Mouse (Mus musculus) MEL (cell line): ENCODE data around the gene Ylpm1.

Experiments used
- CTCF ChIP-seq, 3 experiments: IDR thresholded peaks in 2 of 3; conservative IDR thresholded peaks in 1 of 3; 2 replicates each; pipeline ENCODE4 v1.5.1; 2011 to 2012; ENCODE audit warnings: low read length in 3 of 3, low read depth in 2 of 3, mild to moderate bottlenecking in 2 of 3, improper control_type of control experiment in 1 of 3, inconsistent platforms in 1 of 3, mixed read lengths in 1 of 3, moderate library complexity in 1 of 3; ENCODE audit not compliant: control insufficient read depth in 1 of 3, insufficient read depth in 1 of 3, poor library complexity in 1 of 3, severe bottlenecking in 1 of 3
- MYC ChIP-seq: IDR thresholded peaks from 2 replicates; pipeline ENCODE4 v1.6.1; 2011; ENCODE audit warnings: low read depth, mild to moderate bottlenecking, low read length, improper control_type of control experiment, moderate library complexity
- TAL1 ChIP-seq: IDR thresholded peaks from 2 replicates; pipeline ENCODE4 v1.6.1; 2012; ENCODE audit warnings: mild to moderate bottlenecking, inconsistent platforms, low read length, moderate library complexity, mixed read lengths

DNA sequence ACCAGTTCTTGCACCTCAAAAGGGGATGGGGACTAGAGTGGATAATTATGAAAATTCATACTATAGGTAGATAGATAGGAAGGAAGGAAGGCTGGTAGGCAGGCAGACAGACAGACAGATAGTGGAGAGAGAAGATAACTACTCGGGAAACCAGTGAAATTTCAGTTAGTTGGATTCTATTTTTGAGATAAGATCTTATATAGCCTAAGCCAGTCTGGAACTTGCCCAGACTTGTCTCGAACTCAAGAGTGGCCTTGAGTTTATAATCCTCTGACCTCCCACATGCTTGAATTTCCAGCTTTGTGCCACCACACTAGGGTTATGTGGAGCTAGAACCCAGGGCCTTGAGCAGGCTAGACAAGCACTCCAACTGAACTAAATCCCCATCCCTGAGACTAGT is 88.1 kb downstream of the Ylpm1 start:
- TF ChIP-seq TAL1 (no peak), MYC (no peak), CTCF (IDR thresholded peaks at IDR 0.05 in 2 of 3, conservative IDR thresholded peaks at IDR 0.05 in 1 of 3; ENCODE audit: control insufficient read depth in 1 of 3, insufficient read depth in 1 of 3, low read depth in 2 of 3, low read length in 3 of 3, poor library complexity in 1 of 3, severe bottlenecking in 1 of 3) (no peak)
